Mouse (Mus musculus): ENCODE measurements around the gene Filip1. TPM values are rescaled to one million over a fixed set of nuclear protein-coding genes. Genes with fewer than 3 reads are reported as not detected.

Gene Filip1
- polyA plus RNA-seq, 1 experiment from 2014 or later = 8.4 TPM

DNA sequence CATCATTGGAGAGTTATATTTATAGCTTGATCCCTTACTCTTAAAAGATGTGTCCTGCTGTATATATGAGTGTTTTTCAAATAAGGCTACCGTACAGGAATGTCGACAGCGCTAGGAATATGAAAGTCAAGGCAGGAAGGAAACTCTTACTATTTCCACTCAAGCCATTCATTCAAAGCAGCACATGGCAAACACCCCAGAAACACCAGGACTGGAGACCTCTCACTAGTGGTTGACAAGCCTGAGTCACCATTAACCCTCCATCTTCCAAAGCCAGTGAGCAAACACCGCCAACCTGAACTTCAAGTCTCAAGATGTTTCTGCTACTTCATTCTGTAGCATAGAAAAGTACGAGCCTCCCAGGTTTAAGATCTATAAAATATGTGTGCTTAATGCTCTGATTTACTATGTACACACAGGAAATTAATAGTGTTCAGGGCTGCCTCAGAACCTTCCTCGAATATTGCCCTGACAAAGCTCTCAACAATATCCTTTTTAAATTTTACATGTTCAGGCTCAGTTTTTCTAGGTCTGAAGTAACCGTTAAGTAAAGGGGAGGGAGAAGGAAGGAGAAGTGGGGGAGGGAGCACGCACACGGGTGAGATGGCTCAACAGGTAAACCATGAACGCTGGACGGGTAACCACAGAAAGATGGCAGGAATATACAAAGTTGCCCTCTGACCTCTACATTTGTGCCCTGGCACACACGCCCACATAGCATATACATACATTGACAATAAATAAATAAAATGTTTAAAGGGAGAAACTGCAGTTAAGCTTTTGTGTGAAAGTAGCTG lies 34.2 kb downstream of the Filip1 start:
- Histone ChIP-seq H3K4me2 (peak overlapping the region; percentile 60), H3K9me3 (no peaks in the 10 kb centered on the region), H3K36me3 (no peaks in the 10 kb centered on the region), H3K27me3 (no peaks in the 10 kb centered on the region), H3K9ac (no peak overlapping the region), H3K4me3 (peak overlapping the region; percentile 37; the same call in 1 of the 2 replicates), H3K4me1 (peaks cover 16% of the 10 kb centered on the region), H3K27ac (0 out of 2 replicates have a peak overlapping the region, but pooled peaks have one; percentile 29)
- no peak for ATAC-seq (ENCODE audit: insufficient number of reproducible peaks, low FRiP score, low TSS enrichment, low read depth)
- WGBS = 49% methylated on average over 12 of the region's 12 CpGs

DNA sequence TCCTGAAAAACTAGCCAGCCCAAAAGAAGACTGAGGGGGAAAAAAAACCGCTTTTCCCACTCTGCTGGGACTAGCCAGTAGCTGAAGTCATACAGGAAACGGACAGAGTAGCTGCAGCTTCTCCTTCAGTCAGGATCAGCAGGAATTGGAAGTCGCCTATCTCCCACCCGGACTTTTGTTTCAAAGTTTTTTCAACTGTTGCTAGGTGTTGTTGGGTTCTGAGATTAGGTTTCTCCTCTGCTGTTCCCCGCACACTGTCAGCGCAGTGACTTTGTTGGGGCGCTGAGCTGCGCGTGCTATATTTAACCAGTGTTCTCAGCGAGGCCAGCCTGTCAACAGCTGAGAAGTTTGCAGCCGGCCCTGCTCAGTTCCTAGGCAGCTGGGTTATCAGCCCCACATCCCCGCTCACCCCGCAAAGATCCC lies 35.1 kb downstream of the Filip1 start:
- ATAC-seq (ENCODE audit: insufficient number of reproducible peaks, low FRiP score, low TSS enrichment, low read depth) = peak; percentile 67; the same call in 1 of the 2 replicates
- Histone ChIP-seq H3K27ac (peak overlapping the region; percentile 77), H3K4me2 (peak overlapping the region; percentile 60), H3K4me1 (peaks cover 16% of the 10 kb centered on the region), H3K9ac (peak overlapping the region; percentile 35; the same call in 1 of the 2 replicates), H3K4me3 (peak overlapping the region; percentile 37), H3K9me3 (no peaks in the 10 kb centered on the region), H3K27me3 (no peaks in the 10 kb centered on the region), H3K36me3 (no peaks in the 10 kb centered on the region)
- 2% methylated on average over 13 of the region's 13 CpGs for WGBS

DNA sequence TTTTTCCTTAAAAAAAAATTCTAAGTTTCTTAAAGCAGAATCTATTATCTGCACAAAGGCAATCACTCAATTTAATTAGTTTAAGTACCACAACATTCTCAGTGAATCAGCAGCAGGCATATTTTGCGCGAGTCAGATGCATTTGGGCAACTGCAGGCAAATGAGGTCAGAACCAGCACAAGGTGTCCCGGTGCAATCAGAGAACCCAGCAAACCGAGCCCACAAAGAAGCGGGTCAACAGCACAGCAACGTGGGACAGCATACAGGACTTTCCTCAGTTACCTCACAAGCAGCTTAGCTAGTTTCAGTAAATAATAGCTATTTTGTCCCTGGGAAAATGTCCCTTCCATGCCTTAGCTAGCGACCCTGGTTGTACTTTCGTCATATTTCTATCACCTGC lies 35.9 kb downstream of the Filip1 start:
- Histone ChIP-seq H3K9ac (no peak overlapping the region), H3K4me3 (peak overlapping the region; percentile 37), H3K36me3 (no peaks in the 10 kb centered on the region), H3K4me2 (no peak overlapping the region; the same call in 1 of the 2 replicates), H3K9me3 (no peaks in the 10 kb centered on the region), H3K27ac (no peak overlapping the region), H3K27me3 (no peaks in the 10 kb centered on the region), H3K4me1 (peaks cover 16% of the 10 kb centered on the region)
- no peak for ATAC-seq (ENCODE audit: insufficient number of reproducible peaks, low FRiP score, low TSS enrichment, low read depth)
- 54% methylated on average over 8 of the region's 8 CpGs for WGBS

DNA sequence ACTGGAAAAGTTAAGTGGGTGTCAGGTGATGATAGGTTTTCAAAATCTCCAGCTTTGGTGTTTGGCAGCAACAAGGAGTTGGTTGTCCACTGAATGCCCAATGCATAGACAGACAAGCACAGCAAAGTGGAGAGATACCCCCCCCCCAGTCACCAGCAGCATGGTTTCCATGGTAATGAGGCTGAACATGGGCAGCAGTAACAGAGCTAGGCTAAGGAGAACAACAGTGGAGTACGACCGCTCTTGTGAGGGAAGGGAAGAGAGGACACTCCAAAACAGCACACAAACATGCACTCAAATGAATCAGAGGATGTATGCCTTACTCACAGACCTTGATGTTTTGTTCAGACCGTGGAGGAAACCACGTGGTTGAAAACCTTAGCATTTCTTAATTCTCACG lies 37.5 kb downstream of the Filip1 start:
- no peak for ATAC-seq (ENCODE audit: insufficient number of reproducible peaks, low FRiP score, low TSS enrichment, low read depth)

DNA sequence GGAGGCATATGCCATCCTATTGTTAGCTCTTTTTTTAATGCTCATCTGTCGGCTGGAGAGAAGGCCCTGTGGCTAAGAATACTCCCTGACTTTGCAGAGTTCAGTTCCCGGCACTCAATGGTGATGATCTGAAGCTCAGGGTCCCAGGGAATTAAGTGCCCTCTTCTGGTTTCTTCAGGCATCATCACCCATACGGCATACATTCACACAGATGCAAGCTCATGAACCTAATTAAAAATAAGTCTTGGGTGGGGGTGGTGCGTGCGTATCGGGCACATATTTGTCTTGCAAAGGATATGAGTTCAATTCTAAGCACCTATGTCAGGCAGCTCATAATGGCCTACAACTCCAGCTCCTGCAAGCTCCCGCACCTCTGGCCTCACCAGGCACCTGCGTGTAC lies 39.1 kb downstream of the Filip1 start:
- 88% methylated on average over 8 of the region's 8 CpGs for WGBS
- no peak overlapping the region for H3K27ac ChIP-seq
- no peaks in the 10 kb centered on the region for H3K9me3 ChIP-seq
- H3K9ac ChIP-seq = no peak overlapping the region
- no peaks in the 10 kb centered on the region for H3K36me3 ChIP-seq
- H3K27me3 ChIP-seq = no peaks in the 10 kb centered on the region
- ATAC-seq (ENCODE audit: insufficient number of reproducible peaks, low FRiP score, low TSS enrichment, low read depth) = no peak
- H3K4me1 ChIP-seq = peaks cover 13% of the 10 kb centered on the region
- no peak overlapping the region for H3K4me3 ChIP-seq
- no peak overlapping the region for H3K4me2 ChIP-seq

More for the DNA sequence above, 37.5 kb downstream of the Filip1 start:
- H3K9me3 ChIP-seq = no peaks in the 10 kb centered on the region
- H3K4me1 ChIP-seq = peaks cover 16% of the 10 kb centered on the region
- no peak overlapping the region for H3K9ac ChIP-seq
- H3K27ac ChIP-seq = no peak overlapping the region
- H3K36me3 ChIP-seq = no peaks in the 10 kb centered on the region
- H3K4me2 ChIP-seq = no peak overlapping the region
- no peak overlapping the region for H3K4me3 ChIP-seq
- WGBS = 78% methylated on average over 5 of the region's 5 CpGs
- no peaks in the 10 kb centered on the region for H3K27me3 ChIP-seq

DNA sequence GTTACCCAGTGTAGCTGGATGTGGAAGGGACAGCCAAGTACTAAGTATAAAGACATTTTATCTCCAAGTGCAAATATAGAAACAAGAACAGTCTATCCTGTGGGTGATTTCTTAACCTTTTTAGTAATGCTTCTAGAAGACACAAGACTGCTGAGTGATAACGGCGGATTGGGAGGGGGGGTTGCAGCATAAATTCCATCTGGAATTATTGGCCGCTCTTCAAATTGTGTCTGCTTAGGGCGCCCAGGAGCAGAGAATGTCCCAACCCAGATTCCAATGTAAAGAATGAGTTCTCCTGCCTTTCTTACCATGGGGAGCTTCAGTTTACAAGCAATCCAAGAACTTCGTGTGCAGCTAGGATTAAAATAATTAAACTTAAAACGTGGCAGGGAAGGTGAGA lies 39.9 kb downstream of the Filip1 start:
- no peak for ATAC-seq (ENCODE audit: insufficient number of reproducible peaks, low FRiP score, low TSS enrichment, low read depth)
- WGBS = 48% methylated on average over 6 of the region's 6 CpGs
- Histone ChIP-seq H3K4me3 (no peak overlapping the region), H3K36me3 (no peaks in the 10 kb centered on the region), H3K27me3 (no peaks in the 10 kb centered on the region), H3K27ac (no peak overlapping the region), H3K9me3 (no peaks in the 10 kb centered on the region), H3K4me1 (peaks cover 5% of the 10 kb centered on the region), H3K4me2 (no peak overlapping the region), H3K9ac (no peak overlapping the region)

DNA sequence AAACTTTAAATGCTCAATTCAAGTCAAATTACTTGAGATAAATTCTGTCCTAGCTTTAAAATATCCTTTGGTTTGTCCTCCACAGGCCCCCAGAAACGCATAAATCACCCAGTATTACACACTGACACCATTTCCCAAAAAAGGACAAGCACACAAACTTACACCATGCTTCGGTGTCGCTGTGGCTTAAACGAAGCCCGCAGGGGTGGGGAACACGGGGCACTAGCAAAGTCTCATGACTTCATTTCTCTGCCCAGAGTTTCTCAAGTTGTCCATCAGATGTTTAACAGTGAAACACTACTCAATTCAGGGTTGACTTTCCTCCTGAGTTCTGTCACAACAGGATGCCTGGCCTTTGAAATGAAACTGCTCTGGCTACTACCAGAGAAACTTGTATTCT lies 41.0 kb downstream of the Filip1 start:
- no peak for ATAC-seq (ENCODE audit: insufficient number of reproducible peaks, low FRiP score, low TSS enrichment, low read depth)
- Histone ChIP-seq H3K4me3 (no peak overlapping the region), H3K9me3 (no peaks in the 10 kb centered on the region), H3K4me1 (no peaks in the 10 kb centered on the region), H3K36me3 (no peaks in the 10 kb centered on the region), H3K4me2 (no peak overlapping the region), H3K9ac (no peak overlapping the region), H3K27me3 (no peaks in the 10 kb centered on the region), H3K27ac (no peak overlapping the region)
- WGBS = 74% methylated on average over 6 of the region's 6 CpGs

DNA sequence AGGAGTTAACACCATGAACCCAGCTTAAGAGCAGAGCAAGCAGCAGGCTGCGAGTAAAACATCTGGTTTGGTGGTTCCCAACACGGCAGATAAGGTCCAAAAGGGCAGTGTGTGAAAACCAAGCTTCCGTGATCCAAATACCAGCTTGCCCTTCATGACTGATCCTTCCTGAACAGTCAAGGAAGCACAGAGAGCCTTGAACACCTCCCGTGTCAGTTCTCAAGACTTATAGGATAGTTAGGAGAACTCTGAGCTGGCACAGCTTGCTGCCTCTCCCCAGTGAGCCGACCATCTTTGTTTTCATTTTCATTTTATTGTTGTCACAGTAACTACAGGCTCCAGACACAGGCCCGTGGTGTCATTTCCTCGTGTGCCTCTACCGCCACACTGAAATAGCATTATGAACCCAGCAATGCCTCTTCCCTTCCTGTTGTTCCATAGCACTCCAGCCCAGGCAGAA lies 42.0 kb downstream of the Filip1 start:
- Histone ChIP-seq H3K4me3 (no peak overlapping the region), H3K4me2 (no peak overlapping the region), H3K27me3 (no peaks in the 10 kb centered on the region), H3K9me3 (no peaks in the 10 kb centered on the region), H3K9ac (no peak overlapping the region), H3K4me1 (no peaks in the 10 kb centered on the region), H3K27ac (peak overlapping the region; percentile 47; the same call in 1 of the 2 replicates), H3K36me3 (no peaks in the 10 kb centered on the region)
- WGBS = 53% methylated on average over 8 of the region's 8 CpGs
- ATAC-seq (ENCODE audit: insufficient number of reproducible peaks, low FRiP score, low TSS enrichment, low read depth) = no peak

DNA sequence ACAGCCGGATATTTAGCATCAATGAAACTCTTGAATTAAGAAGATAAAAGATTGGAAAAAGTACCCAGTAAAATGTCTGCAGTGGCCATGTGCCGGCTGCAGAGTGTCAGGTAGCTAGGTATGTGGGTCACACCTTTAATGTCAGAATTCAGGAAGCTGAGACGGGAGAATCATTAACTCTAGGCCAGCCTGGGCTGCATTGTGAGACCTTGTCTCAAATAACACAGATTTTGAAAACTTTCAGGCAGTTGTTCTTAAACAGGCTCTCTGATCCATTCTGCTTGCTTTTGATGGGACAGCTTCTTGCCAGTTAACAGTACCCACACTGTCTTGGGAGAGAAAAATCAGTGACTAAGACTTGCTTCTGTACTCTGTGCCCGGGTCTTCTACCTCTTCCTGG lies 43.1 kb downstream of the Filip1 start:
- ATAC-seq (ENCODE audit: insufficient number of reproducible peaks, low FRiP score, low TSS enrichment, low read depth) = no peak
- H3K27me3 ChIP-seq = no peaks in the 10 kb centered on the region
- no peak overlapping the region for H3K27ac ChIP-seq
- no peaks in the 10 kb centered on the region for H3K36me3 ChIP-seq
- no peak overlapping the region for H3K4me3 ChIP-seq
- H3K4me1 ChIP-seq = 0 out of 2 replicates have a peak, but pooled peaks cover 2% of the 10 kb centered on the region
- H3K9ac ChIP-seq = no peak overlapping the region
- no peaks in the 10 kb centered on the region for H3K9me3 ChIP-seq
- 74% methylated on average over 4 of the region's 4 CpGs for WGBS
- no peak overlapping the region for H3K4me2 ChIP-seq

DNA sequence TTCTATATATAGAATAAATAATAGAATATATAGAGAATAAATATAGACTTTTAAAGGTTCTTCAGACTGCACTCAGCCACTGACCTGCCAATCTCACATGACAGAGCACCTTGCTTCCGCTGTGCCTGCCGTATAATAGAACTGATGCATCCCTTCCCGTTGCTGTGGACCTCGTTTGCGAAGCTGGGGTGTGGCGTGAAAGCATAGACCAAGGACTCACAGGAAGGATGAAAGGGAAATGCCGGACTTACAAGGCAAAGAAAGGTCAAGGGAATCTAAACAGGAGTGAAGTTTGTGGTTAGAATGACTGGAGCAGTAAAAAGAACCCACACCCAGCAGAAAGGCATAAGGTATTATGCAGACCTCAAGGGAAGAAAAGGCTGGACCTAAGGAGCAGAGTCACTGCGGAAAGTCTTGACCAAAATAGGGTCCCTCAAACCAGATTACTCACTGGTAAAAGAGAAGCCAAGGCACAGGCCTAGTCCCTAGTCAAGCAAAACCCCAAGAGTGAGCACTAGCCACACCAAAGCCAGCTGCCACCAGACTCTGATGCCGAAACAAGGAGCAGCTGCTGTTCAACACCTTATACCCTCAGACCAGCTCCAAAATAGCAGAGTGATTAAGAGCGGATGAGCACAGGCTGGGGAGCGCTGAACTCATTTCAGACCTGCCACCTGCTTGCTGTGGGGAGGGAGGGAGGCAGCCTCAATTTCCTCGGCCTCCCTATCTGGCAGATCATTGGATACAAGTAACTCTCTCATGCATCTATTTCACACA lies 45.8 kb downstream of the Filip1 start:
- Histone ChIP-seq H3K36me3 (no peaks in the 10 kb centered on the region), H3K27me3 (no peaks in the 10 kb centered on the region), H3K27ac (no peak overlapping the region), H3K9ac (no peak overlapping the region), H3K9me3 (no peaks in the 10 kb centered on the region), H3K4me3 (no peak overlapping the region), H3K4me2 (no peak overlapping the region), H3K4me1 (peaks cover 2% of the 10 kb centered on the region; the same call in 1 of the 2 replicates)
- 0 out of 2 replicates have a peak, but pooled peaks have one; percentile 61 for ATAC-seq (ENCODE audit: insufficient number of reproducible peaks, low FRiP score, low TSS enrichment, low read depth)
- WGBS = 70% methylated on average over 12 of the region's 12 CpGs

DNA sequence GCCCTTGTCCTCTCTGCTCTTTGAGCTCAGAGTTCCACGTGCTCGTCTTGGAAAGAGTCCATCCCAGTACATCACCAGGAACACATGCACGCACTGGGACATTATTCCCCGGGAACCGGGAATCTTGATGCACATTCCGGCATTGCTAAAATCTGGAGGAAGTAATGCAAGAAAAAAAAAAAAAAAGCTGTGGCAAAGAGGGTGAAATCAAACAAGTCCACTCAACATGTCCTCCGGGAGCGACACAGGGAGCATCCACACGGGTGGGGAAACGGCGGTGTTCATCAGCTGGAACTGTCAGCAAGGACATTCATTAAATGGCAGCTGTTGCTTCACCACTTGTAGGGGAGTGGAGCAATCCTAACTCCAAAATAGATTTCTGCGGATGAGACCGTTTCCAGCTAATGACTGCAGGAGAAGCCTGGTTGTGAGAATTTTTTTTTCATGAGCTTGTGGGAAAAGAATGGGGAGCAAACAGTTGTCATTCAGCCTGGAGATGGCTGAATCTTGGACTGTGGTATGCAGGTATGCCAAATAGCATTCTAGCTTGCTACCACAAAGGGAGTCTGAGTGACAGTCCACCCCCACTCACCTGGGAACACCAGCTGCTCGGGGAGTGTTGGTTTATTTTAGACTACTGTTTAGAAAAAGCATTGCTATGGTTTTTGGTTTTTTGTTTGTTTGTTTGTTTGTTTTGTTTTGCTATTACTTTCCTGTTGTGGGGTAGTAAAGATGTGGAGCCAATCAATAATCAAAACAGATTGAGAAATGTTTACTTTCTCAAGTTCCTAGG lies 46.9 kb downstream of the Filip1 start:
- Histone ChIP-seq H3K4me3 (no peak overlapping the region), H3K27me3 (no peaks in the 10 kb centered on the region), H3K9ac (no peak overlapping the region), H3K4me1 (peaks cover 2% of the 10 kb centered on the region; the same call in 1 of the 2 replicates), H3K9me3 (no peaks in the 10 kb centered on the region), H3K36me3 (no peaks in the 10 kb centered on the region), H3K27ac (0 out of 2 replicates have a peak overlapping the region, but pooled peaks have one; percentile 17), H3K4me2 (no peak overlapping the region)
- WGBS = 68% methylated on average over 14 of the region's 14 CpGs
- no peak for ATAC-seq (ENCODE audit: insufficient number of reproducible peaks, low FRiP score, low TSS enrichment, low read depth)
